Mouse (Mus musculus) embryo, embryonic 10.5 days (tissue): ENCODE results near the gene Hist1h4j.

Experiments used
- DNase-seq: peaks from one replicate; pipeline ENCODE4 v3.0.0-alpha.2; 2015; ENCODE audit warnings: low spot score

Gene Hist1h4j

GRCm38 (mm10) chr13:21781639-21782038 is 46.8 kb downstream of the Hist1h4j start:
- DNase-seq, result peak; percentile 31

GRCm38 (mm10) chr13:21782361-21783254 is 47.7 kb downstream of the Hist1h4j start:
- peak; percentile 86 for DNase-seq

GRCm38 (mm10) chr13:21783255-21783617 is 48.4 kb downstream of the Hist1h4j start, which contains the start of gene Hist1h3i:
Gene Hist1h3i (minus strand): TSS chr13:21783370.
- peak; percentile 93 for DNase-seq

GRCm38 (mm10) chr13:21783734-21784161 is 48.9 kb downstream of the Hist1h4j start:
- DNase-seq, result peak; percentile 77

GRCm38 (mm10) chr13:21784311-21784710 is 49.4 kb downstream of the Hist1h4j start:
- peak; percentile 60 for DNase-seq
